Mouse (Mus musculus): ENCODE measurements around the gene Fam217a. TPM values are rescaled to one million over a fixed set of nuclear protein-coding genes. Genes with fewer than 3 reads are reported as not detected.
A peak's percentile ranks its signal among the peaks of the same experiment; 100 is the strongest.
"Not testable (repeated sequence)": the region's sequence is repeated elsewhere in the genome, so short reads cannot be mapped to it uniquely, and the experiment has no call there.

The Fam217a gene
- polyA plus RNA-seq (2012; rRNA removed) = 0.56 and 0.96 TPM in 2 replicates

DNA sequence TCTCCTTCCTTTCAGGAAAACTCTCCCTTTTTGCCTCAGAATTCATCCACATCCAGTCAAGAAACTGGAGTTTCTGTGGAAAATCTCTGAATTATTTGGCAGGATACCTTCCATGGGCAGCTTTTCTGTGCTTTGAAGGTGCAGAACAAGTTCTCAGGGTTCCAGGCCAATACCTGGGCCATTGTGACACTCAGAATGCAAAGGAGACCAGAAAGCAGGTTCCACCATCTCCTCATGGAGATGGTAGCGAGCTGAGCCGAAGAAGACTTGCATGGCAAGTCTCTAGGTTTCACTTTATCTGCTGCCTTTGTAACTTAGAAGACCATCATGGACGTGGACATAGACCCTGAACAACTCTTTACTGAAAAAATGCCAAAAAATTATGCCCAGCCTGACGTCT is at the start of gene Fam217a, which contains the start of gene 4933417A18Rik:
TSS of gene Fam217a (minus strand) at position 101 of the 400 bp plus-strand sequence.
TSS of gene 4933417A18Rik (plus strand) at position 200 of the 400 bp plus-strand sequence.
- DNase-seq (ENCODE audit: low spot score) = no peak

DNA sequence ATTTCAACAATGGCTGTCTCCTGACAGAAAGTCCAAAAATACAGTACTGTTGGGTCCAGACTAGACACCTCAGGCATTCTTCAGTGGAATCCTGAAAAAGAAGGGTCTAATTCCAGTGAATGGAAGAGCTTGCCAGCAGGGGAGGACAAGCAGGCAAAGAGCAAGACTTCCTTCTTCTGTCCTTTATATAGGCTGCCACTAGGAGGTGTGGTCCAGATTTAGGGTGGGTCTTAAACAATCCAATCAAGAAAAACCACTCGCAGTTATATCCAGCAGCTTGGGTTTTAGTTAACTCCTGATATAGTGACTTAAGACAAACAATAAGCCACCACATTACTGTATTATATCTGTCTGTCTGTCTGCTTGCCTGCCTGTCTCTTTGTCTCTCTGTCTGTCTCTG is 49.7 kb upstream of the Fam217a start:
- no peak for DNase-seq (ENCODE audit: low spot score)

DNA sequence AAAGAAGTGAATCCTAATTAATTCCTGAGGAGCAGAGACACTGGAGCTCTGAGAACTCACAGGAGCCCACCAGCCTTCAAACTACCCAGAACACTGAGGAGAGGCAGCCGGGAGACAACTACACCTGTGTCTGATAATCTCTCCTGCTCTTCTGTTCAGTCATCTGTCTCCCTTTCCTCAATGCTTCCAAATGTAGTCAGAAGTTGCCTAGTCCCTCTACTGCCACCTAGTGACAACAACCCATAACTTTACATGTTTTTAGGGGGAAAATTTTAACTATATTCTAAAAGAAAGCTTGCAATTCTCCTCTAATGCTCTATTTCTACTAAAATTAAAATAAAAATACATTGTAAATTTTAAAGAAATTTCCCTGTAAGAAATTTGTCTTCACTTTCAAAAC is 49.0 kb upstream of the Fam217a start:
- no peak for DNase-seq (ENCODE audit: low spot score)

DNA sequence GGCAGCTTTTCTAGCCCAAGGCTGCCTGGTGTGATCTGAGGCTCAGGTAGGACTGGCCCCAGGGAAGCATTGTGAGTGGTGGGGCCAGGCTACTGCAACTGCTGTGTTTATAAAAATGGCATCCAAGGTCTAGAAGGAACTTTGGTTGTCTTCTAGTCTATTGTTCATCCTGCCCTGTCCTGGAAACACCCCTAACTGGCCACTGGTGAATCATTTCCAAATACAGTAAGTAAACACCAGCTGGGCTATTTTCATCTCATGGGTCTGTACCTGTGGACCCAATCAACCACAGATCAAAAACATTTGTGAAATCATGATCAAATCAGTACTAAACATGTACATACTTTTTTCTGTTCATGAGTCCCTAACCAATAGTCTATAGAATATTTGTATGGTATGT is 48.3 kb upstream of the Fam217a start:
- not testable (repeated sequence) for DNase-seq (ENCODE audit: low spot score)

DNA sequence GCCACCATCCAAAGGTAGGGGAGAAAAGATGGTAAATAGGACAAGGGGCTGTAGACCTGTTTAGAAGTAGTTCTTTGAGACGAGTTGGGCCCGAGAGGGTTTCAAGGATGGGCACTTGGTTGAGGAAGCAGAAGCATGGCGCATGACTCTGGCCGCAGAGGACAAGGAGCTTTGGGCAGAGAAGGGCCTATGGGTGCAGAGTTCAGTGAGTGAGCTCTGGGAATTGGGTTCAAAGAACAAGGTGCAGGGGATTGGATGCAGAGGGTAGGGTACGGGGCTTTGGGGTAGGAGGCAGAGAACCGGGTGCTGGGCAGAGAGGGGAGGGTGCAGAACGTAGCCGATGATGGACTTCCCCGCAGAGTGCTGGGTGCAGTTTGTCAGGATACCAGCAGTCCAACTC is 41.5 kb upstream of the Fam217a start:
- DNase-seq (ENCODE audit: low spot score) = not testable (repeated sequence)

DNA sequence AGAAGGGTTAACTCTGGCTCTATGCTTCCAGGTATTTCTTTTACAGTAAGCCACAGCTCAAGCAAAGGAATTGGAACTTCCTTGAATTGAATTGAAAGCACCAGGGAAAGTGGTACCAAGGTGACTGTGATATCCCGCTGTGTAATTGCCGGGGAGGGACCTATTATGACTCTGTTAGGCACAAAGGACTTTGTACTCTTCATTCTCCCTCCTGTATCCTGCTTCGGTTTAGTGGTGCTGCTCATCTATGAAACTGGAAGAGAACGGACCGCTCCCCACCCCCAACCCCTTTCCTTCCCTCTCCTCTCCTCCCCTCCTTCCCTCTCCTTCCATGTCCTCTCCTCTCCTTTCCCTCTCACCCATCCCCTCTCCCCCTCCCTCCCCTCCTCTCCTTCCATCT is 40.8 kb upstream of the Fam217a start:
- no peak for DNase-seq (ENCODE audit: low spot score)

DNA sequence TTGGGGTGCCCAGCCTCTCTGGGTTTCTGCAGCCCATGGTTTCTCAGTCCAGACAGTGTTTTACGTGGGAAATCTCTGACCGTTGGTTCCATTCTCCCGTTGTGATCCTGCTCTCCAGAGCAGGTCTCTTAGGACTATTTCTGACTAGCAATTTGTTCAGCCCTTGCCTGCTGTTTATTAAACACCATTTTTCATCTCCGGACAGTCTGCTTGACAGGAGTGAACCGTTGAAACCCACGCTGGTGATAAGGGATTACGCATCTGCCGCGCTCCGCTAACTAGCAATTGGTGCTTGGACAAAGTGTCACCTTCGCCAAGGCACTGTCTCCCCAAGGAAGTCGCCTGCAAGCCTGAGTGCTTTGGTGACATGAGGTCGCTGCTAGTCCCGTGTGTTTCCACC is 40.3 kb upstream of the Fam217a start:
- no peak for DNase-seq (ENCODE audit: low spot score)

DNA sequence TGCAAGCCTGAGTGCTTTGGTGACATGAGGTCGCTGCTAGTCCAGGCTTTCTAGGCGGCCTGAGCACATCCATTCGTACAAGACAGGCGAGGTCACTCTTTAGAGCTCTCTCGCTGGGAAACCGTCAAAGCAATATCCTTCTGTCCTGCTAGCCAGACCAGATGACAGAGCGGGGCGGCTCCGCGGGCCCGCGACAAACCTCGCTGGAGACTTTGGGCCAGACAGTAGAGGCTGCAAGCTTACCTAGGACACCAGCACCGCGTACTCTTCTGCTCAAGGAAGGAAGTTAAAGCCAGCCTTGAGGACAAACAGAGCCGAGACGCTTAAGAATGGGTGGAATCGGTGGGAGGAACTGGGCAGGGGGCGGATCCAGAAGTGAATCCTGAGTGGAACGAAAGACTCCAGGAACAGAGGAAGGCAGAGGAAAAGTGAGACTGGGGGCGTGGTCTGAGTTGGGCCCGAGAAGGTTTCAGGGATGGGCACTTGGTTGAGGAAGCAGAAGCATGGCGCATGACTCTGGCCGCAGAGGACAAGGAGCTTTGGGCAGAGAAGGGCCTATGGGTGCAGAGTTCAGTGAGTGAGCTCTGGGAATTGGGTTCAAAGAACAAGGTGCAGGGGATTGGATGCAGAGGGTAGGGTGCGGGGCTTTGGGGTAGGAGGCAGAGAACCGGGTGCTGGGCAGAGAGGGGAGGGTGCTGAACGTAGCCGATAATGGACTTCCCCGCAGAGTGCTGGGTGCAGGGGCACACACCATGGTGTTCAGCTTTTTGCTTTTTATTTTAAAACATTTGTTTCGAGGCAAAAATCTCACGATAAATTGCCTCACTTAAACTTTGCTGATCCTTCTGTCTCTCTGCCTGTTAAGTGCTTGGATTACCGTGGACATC is 39.6 kb upstream of the Fam217a start, which contains the start of gene Eci3:
TSS of gene Eci3 (minus strand) at position 300 of the 887 bp plus-strand sequence.
- no peak for DNase-seq (ENCODE audit: low spot score)

DNA sequence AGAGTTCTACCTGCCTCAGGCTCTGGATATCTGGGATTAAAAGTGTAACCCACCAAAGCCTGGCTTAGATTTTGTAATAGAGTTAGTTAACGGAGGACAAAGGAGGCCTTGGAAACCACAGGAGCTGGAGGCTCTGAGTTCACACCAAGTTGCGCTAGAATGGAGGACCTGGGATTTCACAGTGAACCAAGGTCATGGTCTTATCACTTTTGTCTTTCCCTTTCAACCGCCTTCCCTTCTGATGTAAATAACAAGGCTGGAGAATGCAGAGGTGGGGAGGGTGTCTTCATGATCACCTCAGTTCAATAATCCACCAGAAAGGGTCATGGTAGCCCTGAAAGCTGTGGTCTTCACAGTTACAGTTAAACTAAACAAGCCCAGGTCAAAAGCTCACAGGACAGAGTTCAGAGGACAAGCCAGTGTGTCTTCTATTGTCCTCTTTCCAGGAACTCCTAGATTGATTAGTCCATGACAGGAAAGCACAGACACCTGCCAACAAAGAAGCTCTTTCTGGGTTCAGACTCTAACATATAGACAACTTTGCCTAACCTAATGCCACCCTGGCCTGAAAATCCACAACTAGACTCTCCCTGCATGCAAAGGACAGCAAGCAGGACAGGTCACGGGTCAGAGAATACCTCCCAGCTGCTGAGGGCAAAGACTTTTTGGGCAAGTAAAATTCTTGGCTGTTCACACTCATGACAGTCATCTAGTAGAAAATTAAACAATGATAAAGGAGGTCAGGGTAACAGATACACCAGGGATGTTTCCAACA is 37.1 kb upstream of the Fam217a start:
- no peak for DNase-seq (ENCODE audit: low spot score)

DNA sequence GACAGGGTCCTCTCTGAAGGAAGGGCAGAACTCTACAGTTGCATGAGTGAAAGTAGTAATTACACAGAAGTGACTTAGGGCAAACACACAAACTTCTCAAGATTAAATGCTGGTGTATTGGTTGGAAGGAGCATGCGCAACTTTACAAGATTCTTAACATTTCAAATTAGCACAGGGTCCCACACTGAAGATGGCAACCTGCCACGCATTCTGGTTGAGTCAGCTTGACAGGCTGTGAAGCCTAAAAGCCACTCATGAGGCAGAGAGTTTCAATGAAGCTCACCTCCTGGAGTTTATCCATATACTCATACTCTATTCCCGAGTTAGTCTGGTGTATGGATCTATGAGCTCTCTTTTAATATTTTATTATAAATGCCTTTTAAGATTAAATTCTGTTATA is 34.0 kb upstream of the Fam217a start:
- not testable (repeated sequence) for DNase-seq (ENCODE audit: low spot score)

DNA sequence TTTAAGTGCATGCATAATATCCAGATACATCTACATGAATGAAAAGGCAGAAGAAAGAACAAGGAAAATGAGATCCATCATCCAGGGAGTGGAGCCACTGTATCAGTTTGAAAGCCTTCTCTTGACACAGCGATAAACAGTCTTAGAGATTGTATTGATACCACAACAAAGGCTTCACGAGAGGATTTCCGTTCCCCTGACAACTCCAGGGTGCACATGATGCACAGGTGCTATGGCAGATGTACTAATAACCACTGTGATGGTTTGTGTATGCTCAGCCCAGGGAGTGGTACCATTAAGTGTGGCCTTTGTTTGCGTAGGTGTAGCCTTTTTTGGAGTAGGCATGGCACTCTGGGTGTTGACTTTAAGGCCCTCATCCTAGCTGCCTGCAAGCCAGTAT is 32.8 kb upstream of the Fam217a start:
- no peak for DNase-seq (ENCODE audit: low spot score)

DNA sequence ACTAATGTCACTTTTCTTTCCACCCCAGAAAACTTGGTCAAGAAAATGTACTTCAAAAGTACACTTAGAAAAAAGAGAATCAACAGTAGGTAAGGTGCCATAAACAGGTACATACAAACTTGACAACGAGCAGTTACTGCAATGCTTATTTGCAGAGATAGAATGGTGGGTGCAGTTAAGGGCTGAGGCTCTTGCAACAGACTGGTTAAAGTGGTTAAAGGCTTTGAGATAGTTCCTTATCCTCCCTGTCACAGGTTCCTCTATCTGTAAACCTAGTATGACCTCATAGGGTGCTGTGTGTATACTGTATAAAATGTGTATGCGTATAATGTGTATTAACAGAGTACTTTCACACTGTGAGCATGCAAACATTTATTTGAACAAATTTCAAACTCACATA is 27.3 kb upstream of the Fam217a start:
- DNase-seq (ENCODE audit: low spot score) = not testable (repeated sequence)

DNA sequence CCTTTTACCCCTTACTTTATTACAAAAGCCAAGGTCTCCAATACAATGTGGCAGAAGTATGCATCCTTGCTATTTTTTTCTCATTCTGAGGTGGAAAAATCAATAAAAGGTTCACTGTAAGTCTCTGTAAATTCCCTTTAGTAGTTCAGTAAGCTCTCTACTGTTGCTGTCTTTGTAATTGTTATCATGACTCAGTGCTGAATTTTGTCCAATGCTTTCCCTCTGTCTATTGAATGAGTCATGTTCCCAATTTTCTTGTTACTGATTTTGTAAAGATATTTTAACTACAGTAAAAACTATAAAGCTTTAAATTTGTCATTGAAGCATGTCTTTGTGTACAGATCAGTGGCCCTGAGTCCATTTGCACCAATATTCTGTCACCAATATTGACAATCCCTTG is 18.3 kb upstream of the Fam217a start:
- no peak for DNase-seq (ENCODE audit: low spot score)

DNA sequence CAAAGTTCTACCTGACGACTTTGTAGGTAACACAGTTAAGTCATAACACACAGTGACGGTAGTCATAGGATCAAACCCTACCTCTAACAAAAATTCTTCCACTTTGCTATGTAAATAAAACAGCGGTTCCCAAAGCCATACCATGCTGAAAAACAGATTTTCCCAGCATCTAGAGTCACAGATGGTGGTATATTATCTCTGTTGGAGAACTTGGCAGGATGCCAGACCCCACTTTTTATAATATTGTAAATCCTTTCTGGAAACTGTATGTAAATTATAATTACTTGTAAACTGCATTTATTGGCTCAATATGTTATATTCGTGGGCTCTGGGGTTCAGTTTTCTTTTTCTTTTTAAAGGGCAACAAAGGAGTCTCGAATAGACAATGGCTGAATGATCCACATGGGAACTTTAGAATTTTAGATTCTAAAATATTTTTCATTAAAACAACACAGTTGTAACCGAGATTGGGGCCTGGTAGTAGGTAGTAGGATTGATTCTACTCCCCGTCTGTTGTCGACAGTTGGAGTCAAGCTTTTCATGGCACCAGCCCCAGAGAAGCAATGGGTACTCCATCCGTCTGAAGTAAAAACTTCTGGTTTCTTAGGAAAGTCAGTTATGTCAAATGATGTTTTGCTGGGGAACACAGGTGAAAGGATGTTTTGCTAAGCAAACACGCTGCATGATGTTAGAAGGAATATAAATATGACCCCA is 11.0 kb upstream of the Fam217a start:
- DNase-seq (ENCODE audit: low spot score) = no peak

DNA sequence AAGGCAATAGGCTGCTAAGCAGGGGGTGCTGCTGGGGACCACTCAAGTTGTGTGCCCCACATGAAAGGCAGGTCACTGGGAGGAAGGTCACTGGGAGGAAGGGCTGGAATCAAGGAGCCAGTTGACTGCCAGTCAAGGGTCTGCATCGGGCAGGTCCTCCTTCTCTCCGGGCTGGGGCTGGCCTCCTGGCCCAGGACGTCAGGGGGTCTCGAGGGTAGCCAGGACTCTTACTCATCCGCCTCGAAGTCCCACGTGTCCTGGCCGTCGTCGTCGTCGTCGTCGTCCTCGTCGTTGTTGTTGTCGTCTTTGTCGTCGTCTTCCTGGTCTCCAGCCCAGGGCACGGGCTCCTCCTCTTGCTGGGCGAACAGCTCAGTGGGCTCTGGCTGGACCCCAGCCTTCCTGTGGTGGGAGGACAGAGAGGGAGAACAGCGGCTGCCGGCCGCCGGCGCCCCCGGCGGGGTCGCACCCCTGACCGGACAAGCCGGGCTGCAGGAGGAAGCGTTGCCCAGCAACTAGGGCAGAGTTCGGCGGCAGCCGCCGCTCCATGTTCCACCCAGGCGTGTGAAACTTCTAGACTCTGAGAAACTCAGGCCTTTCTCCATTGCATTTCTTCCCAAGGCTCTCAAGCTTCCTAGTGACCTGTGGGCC is 7.5 kb downstream of the Fam217a start:
- DNase-seq (ENCODE audit: low spot score) = no peak

DNA sequence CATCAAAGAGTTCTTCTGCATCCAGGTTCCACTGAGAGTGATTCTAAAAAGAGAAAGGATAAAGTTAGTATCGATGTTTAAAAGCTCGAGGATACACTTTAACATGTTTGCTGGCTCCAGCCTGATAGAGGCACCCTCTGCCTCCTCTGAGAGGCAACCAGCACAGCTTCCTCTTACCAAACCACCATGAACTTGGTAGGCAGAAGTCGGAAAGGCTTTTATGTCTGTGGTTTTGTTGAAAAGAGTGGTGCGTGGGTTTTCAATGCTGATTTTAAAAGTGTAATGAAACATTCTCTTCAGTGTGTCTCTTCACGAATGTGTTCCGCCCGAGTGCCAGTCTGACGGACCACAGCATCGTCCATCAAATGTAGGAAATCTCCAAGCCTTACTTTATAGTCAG is 9.5 kb downstream of the Fam217a start:
- no peak for DNase-seq (ENCODE audit: low spot score)

DNA sequence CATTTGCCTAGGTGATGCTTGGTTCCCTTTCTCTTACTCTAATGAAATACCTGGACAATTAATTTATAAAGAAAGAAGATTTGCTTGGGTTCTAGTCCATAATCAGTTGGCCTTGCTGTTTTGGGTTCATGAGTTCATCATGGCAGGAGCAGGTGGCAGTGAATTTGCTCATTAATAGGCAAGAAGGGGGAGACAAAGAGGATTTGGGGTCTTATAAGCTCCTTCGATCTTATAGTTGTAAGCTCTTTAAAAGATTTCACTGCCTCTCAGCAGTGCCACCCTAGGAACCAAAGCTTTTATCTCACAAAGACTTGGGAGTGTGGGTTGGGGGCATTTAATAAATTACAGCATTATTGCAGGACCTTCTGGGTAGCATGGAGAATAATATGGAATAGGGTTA is 31.2 kb downstream of the Fam217a start:
- DNase-seq (ENCODE audit: low spot score) = no peak

DNA sequence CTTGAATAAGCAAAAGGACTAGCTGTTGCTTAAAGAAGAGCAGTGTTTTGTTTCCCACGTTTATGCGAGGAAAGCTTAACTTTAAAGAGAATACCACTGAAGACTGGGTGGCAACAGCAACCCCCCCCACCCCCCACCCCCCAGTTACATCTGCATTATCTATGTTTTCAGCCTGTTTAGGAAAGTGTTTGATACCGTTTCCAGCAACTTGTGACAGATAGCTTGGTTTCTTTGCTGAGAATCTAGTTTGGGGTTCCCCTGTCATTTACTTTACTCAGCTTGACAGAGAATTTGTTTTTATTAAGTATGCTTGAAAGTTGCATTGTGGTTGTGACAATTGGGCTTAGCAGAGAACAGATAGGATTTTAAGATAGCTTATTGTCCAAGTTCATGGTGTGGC is 47.6 kb downstream of the Fam217a start:
- DNase-seq (ENCODE audit: low spot score) = no peak

DNA sequence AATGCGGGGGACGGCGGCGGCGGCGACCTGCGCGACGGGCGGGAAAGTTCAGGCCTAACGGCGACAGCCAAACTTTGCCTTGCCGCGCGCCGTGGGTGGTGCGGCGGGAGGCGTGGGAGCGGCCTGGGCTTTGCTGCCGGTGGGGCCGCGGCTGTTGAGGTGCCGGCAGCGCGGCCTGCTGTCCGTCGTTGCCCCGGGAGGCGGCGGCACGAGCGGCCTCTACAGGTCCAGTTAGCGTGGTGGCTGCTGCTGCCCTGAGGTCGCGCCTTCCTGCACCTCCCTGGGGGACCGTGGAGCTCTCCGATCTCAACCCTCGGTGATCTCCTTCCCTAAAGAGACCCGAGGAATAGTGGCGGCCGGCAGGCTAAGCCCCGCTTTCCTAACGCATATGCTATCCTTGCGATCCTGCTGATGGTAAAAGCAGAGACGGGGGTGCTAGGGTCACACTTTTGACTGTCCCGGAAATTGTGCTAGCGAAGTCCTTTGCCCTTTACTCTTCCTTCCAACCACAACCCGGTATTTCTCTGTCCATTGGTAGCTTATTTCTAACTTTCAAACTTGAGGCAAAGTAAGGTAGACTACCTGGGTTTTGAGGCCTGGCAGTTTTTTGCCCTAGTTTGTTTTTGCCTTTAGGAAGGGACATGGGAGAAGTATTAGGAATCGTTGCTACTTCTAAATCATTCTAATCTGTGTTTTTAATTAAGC is 48.2 kb downstream of the Fam217a start:
- DNase-seq (ENCODE audit: low spot score) = no peak

DNA sequence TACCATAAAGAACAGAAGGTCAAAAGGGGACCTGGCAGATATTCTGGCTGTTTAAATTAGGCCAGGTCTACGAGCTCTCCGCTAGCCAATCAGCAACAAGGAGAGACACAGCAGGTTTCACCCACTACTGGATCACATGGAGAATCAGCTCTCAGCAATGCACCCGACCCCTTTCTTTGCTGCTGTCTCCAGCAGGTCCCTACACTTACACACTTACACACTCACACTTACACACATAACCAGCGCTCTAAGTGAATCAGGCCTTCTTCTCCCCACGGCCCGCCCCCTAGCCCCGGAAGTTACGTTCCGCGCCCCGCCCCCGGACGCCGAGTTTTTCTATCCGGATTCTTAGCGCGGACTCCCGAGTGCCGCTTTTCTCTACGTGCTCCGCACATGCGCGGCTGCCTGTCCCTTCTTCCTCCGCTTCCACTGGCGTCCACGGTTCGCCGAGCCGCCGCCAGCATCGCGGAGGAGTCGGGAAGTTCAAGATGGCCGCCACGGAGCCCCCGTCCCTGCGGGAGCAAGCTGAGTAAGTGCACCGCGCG is 48.9 kb downstream of the Fam217a start, which contains the start of gene Prpf4b:
TSS of gene Prpf4b (plus strand) at position 137 of the 545 bp plus-strand sequence.
- DNase-seq (ENCODE audit: low spot score) = peak; percentile 89
